Mouse (Mus musculus) spleen, adult 12 weeks (tissue): ENCODE data around the gene Nin.

Experiments
- DNase-seq: peaks from one replicate; pipeline ENCODE4 v3.0.0; 2022; ENCODE audit warnings: low spot score

Gene Nin

GRCm38 (mm10) chr12:70082935-70083532, 30.5 kb downstream of the Nin start:
- no peak for DNase-seq

- no peak for DNase-seq
Measured at GRCm38 (mm10) chr12:70082485-70082884, 31.0 kb downstream of the Nin start.

- no peak for DNase-seq
Measured at GRCm38 (mm10) chr12:70078471-70079025, 35.0 kb downstream of the Nin start.

GRCm38 (mm10) chr12:70076493-70076892, 37.0 kb downstream of the Nin start:
- DNase-seq = no peak

- DNase-seq = no peak
Measured at GRCm38 (mm10) chr12:70075001-70075400, 38.5 kb downstream of the Nin start.

- no peak for DNase-seq
Measured at GRCm38 (mm10) chr12:70070888-70071287, 42.6 kb downstream of the Nin start.

- DNase-seq = no peak
Measured at GRCm38 (mm10) chr12:70070306-70070705, 43.2 kb downstream of the Nin start.

- DNase-seq = no peak
Measured at GRCm38 (mm10) chr12:70068647-70069257, 44.8 kb downstream of the Nin start.

- no peak for DNase-seq
Measured at GRCm38 (mm10) chr12:70067849-70068248, 45.7 kb downstream of the Nin start.

GRCm38 (mm10) chr12:70062114-70062513, 51.4 kb downstream of the Nin start:
- peak; percentile 27 for DNase-seq

- no peak for DNase-seq
Measured at GRCm38 (mm10) chr12:70058956-70059851, 54.3 kb downstream of the Nin start.

- DNase-seq = no peak
Measured at GRCm38 (mm10) chr12:70050699-70051098, 62.8 kb downstream of the Nin start.

GRCm38 (mm10) chr12:70048741-70049140, 64.8 kb downstream of the Nin start:
- DNase-seq = no peak

GRCm38 (mm10) chr12:70047281-70047680, 66.2 kb downstream of the Nin start:
- no peak for DNase-seq

GRCm38 (mm10) chr12:70044353-70044752, 69.2 kb downstream of the Nin start:
- DNase-seq = no peak

GRCm38 (mm10) chr12:70043421-70043820, 70.1 kb downstream of the Nin start:
- no peak for DNase-seq

- no peak for DNase-seq
Measured at GRCm38 (mm10) chr12:70040981-70041380, 72.5 kb downstream of the Nin start.

- no peak for DNase-seq
Measured at GRCm38 (mm10) chr12:70036722-70037305, 76.7 kb downstream of the Nin start.

GRCm38 (mm10) chr12:70026233-70026632, 87.3 kb downstream of the Nin start:
- DNase-seq = no peak

- no peak for DNase-seq
Measured at GRCm38 (mm10) chr12:70025431-70025830, 88.1 kb downstream of the Nin start.

- no peak for DNase-seq
Measured at GRCm38 (mm10) chr12:70023580-70023979, 89.9 kb downstream of the Nin start.

- no peak for DNase-seq
Measured at GRCm38 (mm10) chr12:70018153-70018552, 95.4 kb downstream of the Nin start.
